Mouse (Mus musculus): ENCODE results near the gene Ugcg.
A peak's percentile ranks its signal among the peaks of the same experiment; 100 is the strongest.
"Not testable (repeated sequence)": the region's sequence is repeated elsewhere in the genome, so short reads cannot be mapped to it uniquely, and the experiment has no call there.

The Ugcg gene

GRCm38 (mm10) chr4:59257866-59258265 is 68.8 kb downstream of the Ugcg start:
- no peak for DNase-seq (ENCODE audit: low read depth, low spot score)

GRCm38 (mm10) chr4:59258771-59259170 is 69.7 kb downstream of the Ugcg start:
- DNase-seq (ENCODE audit: low read depth, low spot score): no peak

- DNase-seq (ENCODE audit: low read depth, low spot score): no peak
These were observed 70.7 kb downstream of the Ugcg start for GRCm38 (mm10) chr4:59259806-59260205.

- DNase-seq (ENCODE audit: low read depth, low spot score): peak; percentile 79
These were observed 71.9 kb downstream of the Ugcg start for GRCm38 (mm10) chr4:59260871-59261515.

- not testable (repeated sequence) for DNase-seq (ENCODE audit: low read depth, low spot score)
These were observed 72.5 kb downstream of the Ugcg start for GRCm38 (mm10) chr4:59261582-59261981.

GRCm38 (mm10) chr4:59262156-59262555 is 73.1 kb downstream of the Ugcg start:
- no peak for DNase-seq (ENCODE audit: low read depth, low spot score)

- DNase-seq (ENCODE audit: low read depth, low spot score): peak; percentile 41
These were observed 74.4 kb downstream of the Ugcg start for GRCm38 (mm10) chr4:59263418-59263817.

- DNase-seq (ENCODE audit: low read depth, low spot score): peak; percentile 61
These were observed 75.6 kb downstream of the Ugcg start for GRCm38 (mm10) chr4:59264611-59265095.

GRCm38 (mm10) chr4:59265182-59265581 is 76.1 kb downstream of the Ugcg start:
- peak; percentile 53 for DNase-seq (ENCODE audit: low read depth, low spot score)

- DNase-seq (ENCODE audit: low read depth, low spot score): peak; percentile 31
These were observed 76.6 kb downstream of the Ugcg start for GRCm38 (mm10) chr4:59265631-59266030.
